In the genomic region with DNA sequence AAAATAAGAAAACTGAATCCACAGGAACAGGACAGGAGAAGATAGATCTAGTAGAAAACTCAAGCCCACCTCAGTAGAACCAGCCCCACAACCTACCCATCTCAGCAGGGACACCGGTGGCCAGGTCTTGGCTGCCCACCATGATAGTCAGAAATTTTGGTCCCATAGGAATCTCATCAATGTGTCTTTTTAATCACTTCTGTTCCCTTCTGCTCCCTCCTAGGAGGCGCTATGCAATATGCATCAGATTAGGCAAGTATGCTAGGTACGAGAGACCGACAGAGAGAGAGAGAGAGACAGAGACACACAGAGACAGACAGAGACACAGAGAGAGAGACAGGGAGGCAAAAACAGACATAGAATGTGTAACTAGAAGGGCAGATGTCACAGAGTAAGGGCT, we compare ENCODE assay signal across 36 mouse cellular contexts. TPM values are rescaled to one million over a fixed set of nuclear protein-coding genes. Genes with fewer than 3 reads are reported as not detected.
"Had no signal": no experiment of that assay in that cellular context is flagged by ENCODE, and none has a peak within 500 bp of the region (broad histone marks: within the 10 kb centered on the region; RNA-seq: fewer than 3 reads in every experiment).

No protein-coding gene starts in this region.

- H3K36me3 ChIP-seq: embryonic facial prominence, embryonic 10.5 days; embryonic facial prominence, embryonic 12.5 days; embryonic facial prominence, embryonic 13.5 days; embryonic facial prominence, embryonic 15.5 days; forebrain, embryonic 10.5 days; forebrain, embryonic 12.5 days; forebrain, embryonic 15.5 days had no signal

- H3K4me3 ChIP-seq: embryonic facial prominence, embryonic 10.5 days; embryonic facial prominence, embryonic 12.5 days; embryonic facial prominence, embryonic 13.5 days; embryonic facial prominence, embryonic 15.5 days; erythroblast, embryonic 14.5 days; forebrain, embryonic 10.5 days; forebrain, embryonic 12.5 days; forebrain, embryonic 13.5 days; forebrain, embryonic 15.5 days; gastrocnemius, adult 2 months had no signal

- H3K9ac ChIP-seq: embryonic facial prominence, embryonic 12.5 days; embryonic facial prominence, embryonic 13.5 days; embryonic facial prominence, embryonic 15.5 days; forebrain, embryonic 12.5 days; forebrain, embryonic 13.5 days; forebrain, embryonic 15.5 days; forebrain, postnatal 0 days had no signal

- H3K27ac ChIP-seq: embryonic facial prominence, embryonic 10.5 days; embryonic facial prominence, embryonic 12.5 days; embryonic facial prominence, embryonic 13.5 days; embryonic facial prominence, embryonic 15.5 days; forebrain, embryonic 10.5 days; forebrain, embryonic 12.5 days; forebrain, embryonic 13.5 days; forebrain, embryonic 15.5 days; gastrocnemius, adult 2 months had no signal

- H3K4me1 ChIP-seq: embryonic facial prominence, embryonic 10.5 days; embryonic facial prominence, embryonic 12.5 days; embryonic facial prominence, embryonic 13.5 days; embryonic facial prominence, embryonic 15.5 days; forebrain, embryonic 10.5 days; forebrain, embryonic 12.5 days; forebrain, embryonic 13.5 days; forebrain, embryonic 15.5 days had no signal

- H3K9me3 ChIP-seq: embryonic facial prominence, embryonic 10.5 days; embryonic facial prominence, embryonic 12.5 days; embryonic facial prominence, embryonic 13.5 days; embryonic facial prominence, embryonic 15.5 days; forebrain, embryonic 10.5 days; forebrain, embryonic 12.5 days; forebrain, embryonic 13.5 days; forebrain, embryonic 15.5 days had no signal

- H3K27me3 ChIP-seq: embryonic facial prominence, embryonic 12.5 days; embryonic facial prominence, embryonic 13.5 days; embryonic facial prominence, embryonic 15.5 days; forebrain, embryonic 12.5 days; forebrain, embryonic 13.5 days; forebrain, embryonic 15.5 days had no signal

- DNase-seq: cerebellum, adult 2 months; cerebellum, adult 8-10 months; cerebellum, adult 9-10 months; cerebellum, adult 9-11 months; cerebellum, postnatal 25 days; cerebellum, postnatal 36 days; embryo, embryonic 11 days; forebrain, postnatal 0 days; gastrocnemius, adult 2 months; gastrocnemius, postnatal 10 days; gastrocnemius, postnatal 14 days; gastrocnemius, postnatal 25 days; gastrocnemius, postnatal 36 days; heart, adult 18-20 months had no signal

RNA-seq across cellular contexts. Expression of a gene that starts 19.1 kb away (rescaled TPM):
- total RNA-seq: common myeloid progenitor, adult 5-6 weeks; forebrain, postnatal 0 days; gastrocnemius, adult 18-20 months; gastrocnemius, adult 2 months; gastrocnemius, adult 8-10 months; gastrocnemius, postnatal 10 days; gastrocnemius, postnatal 14 days; gastrocnemius, postnatal 25 days; gastrocnemius, postnatal 36 days; gastrocnemius, postnatal 4 days; granulocyte monocyte progenitor cell, adult 5-6 weeks; heart, adult 18-20 months; heart, adult 8-10 months had no signal
- polyA plus RNA-seq: cerebellum, adult 2 months; cortical plate, adult 2 months; embryonic facial prominence, embryonic 10.5 days; embryonic facial prominence, embryonic 11.5 days; embryonic facial prominence, embryonic 12.5 days; embryonic facial prominence, embryonic 13.5 days; embryonic facial prominence, embryonic 14.5 days; embryonic facial prominence, embryonic 15.5 days; erythroblast, embryonic 14.5 days; forebrain, embryonic 10.5 days; forebrain, embryonic 11.5 days; forebrain, embryonic 12.5 days; forebrain, embryonic 13.5 days; forebrain, embryonic 14.5 days; forebrain, embryonic 15.5 days; forebrain, embryonic 16.5 days; forebrain, postnatal 0 days; frontal cortex, adult 2 months had no signal

RNA-seq across cellular contexts. Expression of a gene that starts 30.6 kb away (rescaled TPM):
- total RNA-seq: common myeloid progenitor, adult 5-6 weeks; granulocyte monocyte progenitor cell, adult 5-6 weeks had no signal
- polyA plus RNA-seq: cortical plate, adult 2 months; embryonic facial prominence, embryonic 10.5 days; embryonic facial prominence, embryonic 14.5 days; erythroblast, embryonic 14.5 days; forebrain, embryonic 10.5 days; forebrain, embryonic 11.5 days; forebrain, embryonic 12.5 days; frontal cortex, adult 2 months had no signal

RNA-seq across cellular contexts. Expression of a gene that starts 35.9 kb away (rescaled TPM):
- total RNA-seq: common myeloid progenitor, adult 5-6 weeks; granulocyte monocyte progenitor cell, adult 5-6 weeks had no signal
- polyA plus RNA-seq: erythroblast, embryonic 14.5 days; forebrain, embryonic 13.5 days; forebrain, embryonic 14.5 days; forebrain, embryonic 15.5 days; forebrain, embryonic 16.5 days had no signal
